Comparison of ENCODE assay signal across 17 mouse cellular contexts in genomic region chr4:137492563-137492962, GRCm38 (mm10). TPM values are rescaled to one million over a fixed set of nuclear protein-coding genes. Genes with fewer than 3 reads are reported as not detected.
DNase-seq lines count a peak whose midpoint lies in the region; ATAC-seq and TF ChIP-seq lines count a peak whose summit lies in the region.
"Had no signal": no experiment of that assay in that cellular context is flagged by ENCODE, and none has a peak within 500 bp of the region (broad histone marks: within the 10 kb centered on the region; RNA-seq: fewer than 3 reads in every experiment).

No protein-coding gene starts in this region.

- H3K27ac ChIP-seq in lung, embryonic 14.5 days (ENCODE audit: low read depth): peak overlapping the region; percentile 33
- H3K27ac ChIP-seq in embryonic fibroblast, embryonic 13.5 days (ENCODE audit: insufficient read depth, low read length): peak overlapping the region; percentile 93
- H3K27ac ChIP-seq in stomach, embryonic 15.5 days: peak overlapping the region; percentile 24; the same call in 1 of the 2 replicates
- H3K27ac ChIP-seq: hindbrain, embryonic 15.5 days; liver, embryonic 14.5 days had no signal

- peak; percentile 25 for DNase-seq in gastrocnemius, postnatal 10 days
- DNase-seq in gastrocnemius, adult 8-10 months (ENCODE audit: low spot score in 2 of 2): no peak
- no peak for DNase-seq in lung, embryonic 14.5 days
- no peak for DNase-seq in lung, adult 18-20 months
- DNase-seq in thymus, postnatal 4 days: no peak
- DNase-seq: cerebellum, postnatal 36 days; gastrocnemius, postnatal 14 days; spleen, adult 18-20 months had no signal

- H3K36me3 ChIP-seq in lung, embryonic 14.5 days (ENCODE audit: insufficient read depth): no peaks in the 10 kb centered on the region
- H3K36me3 ChIP-seq in stomach, embryonic 15.5 days: no peaks in the 10 kb centered on the region
- H3K36me3 ChIP-seq: hindbrain, embryonic 15.5 days had no signal

- no peak overlapping the region for H3K9ac ChIP-seq in lung, embryonic 14.5 days
- H3K9ac ChIP-seq in stomach, embryonic 15.5 days: no peak overlapping the region
- H3K9ac ChIP-seq: hindbrain, embryonic 15.5 days; liver, embryonic 14.5 days had no signal

- WGBS in lung, embryonic 14.5 days: 78% methylated on average over 11 of the region's 11 CpGs
- 75% methylated on average over 11 of the region's 11 CpGs for WGBS in stomach, embryonic 15.5 days

- TF ChIP-seq POLR2A in embryonic fibroblast, embryonic 13.5 days (IDR thresholded peaks at IDR 0.05; ENCODE audit: low read depth, low read length): no peak

- H3K4me2 ChIP-seq in lung, embryonic 14.5 days: no peak overlapping the region
- H3K4me2 ChIP-seq in stomach, embryonic 15.5 days: no peak overlapping the region
- H3K4me2 ChIP-seq: hindbrain, embryonic 15.5 days had no signal

- H3K4me3 ChIP-seq in lung, embryonic 14.5 days (ENCODE audit: low read depth, low read length): no peak overlapping the region
- no peak overlapping the region for H3K4me3 ChIP-seq in embryonic fibroblast, embryonic 13.5 days (ENCODE audit: insufficient read depth, low read length)
- H3K4me3 ChIP-seq in stomach, embryonic 15.5 days (replicated peaks): no peak overlapping the region
- H3K4me3 ChIP-seq: erythroblast, embryonic 14.5 days; hindbrain, embryonic 15.5 days; myocyte had no signal

- ATAC-seq in lung, embryonic 14.5 days (ENCODE audit: insufficient read depth): no peak
- ATAC-seq in stomach, embryonic 15.5 days (ENCODE audit: insufficient read depth, low FRiP score, low read depth): no peak

- no peaks in the 10 kb centered on the region for H3K27me3 ChIP-seq in lung, embryonic 14.5 days (ENCODE audit: insufficient read depth, low read length)
- H3K27me3 ChIP-seq in stomach, embryonic 15.5 days (replicated peaks): no peaks in the 10 kb centered on the region
- H3K27me3 ChIP-seq: CH12.LX; hindbrain, embryonic 15.5 days had no signal

- no peaks in the 10 kb centered on the region for H3K9me3 ChIP-seq in lung, embryonic 14.5 days (ENCODE audit: low read depth, low read length)
- no peaks in the 10 kb centered on the region for H3K9me3 ChIP-seq in stomach, embryonic 15.5 days
- H3K9me3 ChIP-seq: hindbrain, embryonic 15.5 days had no signal

- TF ChIP-seq CTCF in lung, embryonic 14.5 days (IDR thresholded peaks at IDR 0.05; ENCODE audit: low read depth): no peak
- no peak for TF ChIP-seq CTCF in embryonic fibroblast, embryonic 13.5 days (IDR thresholded peaks at IDR 0.05; ENCODE audit: borderline replicate concordance, insufficient read depth, low read length)

- H3K4me1 ChIP-seq in lung, embryonic 14.5 days (ENCODE audit: insufficient read depth): peaks cover 43% of the 10 kb centered on the region
- H3K4me1 ChIP-seq in embryonic fibroblast, embryonic 13.5 days (ENCODE audit: control insufficient read depth, insufficient read depth, low read length): peaks cover 51% of the 10 kb centered on the region
- H3K4me1 ChIP-seq in stomach, embryonic 15.5 days: peaks cover 62% of the 10 kb centered on the region

RNA-seq across cellular contexts. Expression of gene Hspg2, which starts 24.0 kb away (rescaled TPM):
- 100 to 1,000 TPM; 256 to 295 TPM for total RNA-seq in gastrocnemius, postnatal 10 days (2021)
- total RNA-seq in gastrocnemius, adult 8-10 months (2022): 10 to 100 TPM; 42.0 to 54.1 (median 50.0) TPM
- 51.2 and 58.1 TPM in 2 replicates for polyA plus RNA-seq in lung, embryonic 14.5 days (2014; fragmentation: Nextera tagmentation; extraction: Ambion mirVana)
- polyA plus RNA-seq in embryonic fibroblast, embryonic 13.5 days (2011; ENCODE audit: insufficient read length, low read depth, missing spikeins): 271 and 368 TPM in 2 replicates
- 28.5 and 28.9 TPM in 2 replicates for polyA plus RNA-seq in stomach, embryonic 15.5 days (2015; fragmentation: Nextera tagmentation; extraction: Ambion mirVana)

RNA-seq across cellular contexts. Expression of gene 1700013G24Rik, which starts 39.5 kb away (rescaled TPM):
- not detected for total RNA-seq in gastrocnemius, postnatal 10 days (2021)
- total RNA-seq in gastrocnemius, adult 8-10 months (2022): not detected
- not detected in 2 replicates for polyA plus RNA-seq in lung, embryonic 14.5 days (2014; fragmentation: Nextera tagmentation; extraction: Ambion mirVana)
- polyA plus RNA-seq in embryonic fibroblast, embryonic 13.5 days (2011; ENCODE audit: insufficient read length, low read depth, missing spikeins): not detected in 2 replicates
- not detected in 2 replicates for polyA plus RNA-seq in stomach, embryonic 15.5 days (2015; fragmentation: Nextera tagmentation; extraction: Ambion mirVana)
- total RNA-seq: CH12.LX; gastrocnemius, postnatal 14 days; left cerebral cortex, adult 18-20 months; megakaryocyte, adult 5-6 weeks had no signal
- polyA plus RNA-seq: erythroblast, embryonic 14.5 days; hindbrain, embryonic 15.5 days; liver, embryonic 14.5 days had no signal

Comparison
In these comparisons a context has a peak if more than half of its experiments do, and no peak if none do; other contexts are left out.
1. H3K27ac ChIP-seq: peak in every context shown above with its lines; median percentile 93 in embryonic fibroblast, embryonic 13.5 days; 33 in lung, embryonic 14.5 days; 24 in stomach, embryonic 15.5 days.